Mouse (Mus musculus) intestine, embryonic 14.5 days (tissue): ENCODE results near the gene Irf2bp1. TPM values are rescaled to one million over a fixed set of nuclear protein-coding genes. Genes with fewer than 3 reads are reported as not detected.

Experiments used
- polyA plus RNA-seq: library from polyadenylated mRNA; unstranded; fragments of >200 nt; fragmentation: Nextera tagmentation; extraction: Ambion mirVana; gene quantifications from 2 replicates; pipeline ENCODE4 v1.2.1, GENCODE M21; 2014

Irf2bp1 gene
- polyA plus RNA-seq, 1 experiment from 2014 or later = 29.6 TPM

Other genes starting within 250 kb of the Irf2bp1 start
- not detected in 2 replicates for gene Psg19, start 205.5 kb upstream of the Irf2bp1 start, polyA plus RNA-seq
- 0.27 TPM in 1 of 2 replicates, not detected in the other for gene Psg17, start 182.4 kb upstream of the Irf2bp1 start, polyA plus RNA-seq
- gene Mill2, start 164.1 kb upstream of the Irf2bp1 start, polyA plus RNA-seq = 0.62 and 1.1 TPM in 2 replicates
- 17.7 and 26.7 TPM in 2 replicates for gene Pglyrp1, start 132.7 kb upstream of the Irf2bp1 start, polyA plus RNA-seq
- 21.5 and 21.7 TPM in 2 replicates for gene Ccdc61, start 93.6 kb upstream of the Irf2bp1 start, polyA plus RNA-seq
- 0.66 and 0.75 TPM in 2 replicates for gene Nova2, start 78.2 kb upstream of the Irf2bp1 start, polyA plus RNA-seq
- gene Nanos2, start 16.6 kb upstream of the Irf2bp1 start, polyA plus RNA-seq = not detected in 2 replicates
- gene Mypop, start 12.8 kb upstream of the Irf2bp1 start, polyA plus RNA-seq = 2.8 and 3.2 TPM in 2 replicates
- 21.6 and 21.9 TPM in 2 replicates for gene Foxa3, start 19.5 kb downstream of the Irf2bp1 start, polyA plus RNA-seq
- 23.9 and 26.1 TPM in 2 replicates for gene Sympk, start 20.3 kb downstream of the Irf2bp1 start, polyA plus RNA-seq
- gene Rsph6a, start 50.6 kb downstream of the Irf2bp1 start, polyA plus RNA-seq = not detected in 2 replicates
- 15.8 and 16.0 TPM in 2 replicates for gene Dmwd, start 72.2 kb downstream of the Irf2bp1 start, polyA plus RNA-seq
- gene Dmpk, start 79.8 kb downstream of the Irf2bp1 start, polyA plus RNA-seq = 57.4 and 60.0 TPM in 2 replicates
- gene Six5, start 90.5 kb downstream of the Irf2bp1 start, polyA plus RNA-seq = 15.7 and 15.8 TPM in 2 replicates
- gene Gm4969, start 114.3 kb downstream of the Irf2bp1 start, polyA plus RNA-seq = 3.7 and 4.7 TPM in 2 replicates
- gene Fbxo46, start 115.8 kb downstream of the Irf2bp1 start, polyA plus RNA-seq = 8.1 and 8.8 TPM in 2 replicates
- gene Qpctl, start 145.2 kb downstream of the Irf2bp1 start, polyA plus RNA-seq = 10.1 and 11.0 TPM in 2 replicates
- 166 and 167 TPM in 2 replicates for gene Snrpd2, start 145.7 kb downstream of the Irf2bp1 start, polyA plus RNA-seq
- gene Gipr, start 162.1 kb downstream of the Irf2bp1 start, polyA plus RNA-seq = 2.2 and 2.7 TPM in 2 replicates
- gene Eml2, start 172.4 kb downstream of the Irf2bp1 start, polyA plus RNA-seq = 1.9 and 2.9 TPM in 2 replicates
- 1.2 and 1.5 TPM in 2 replicates for gene Gpr4, start 208.5 kb downstream of the Irf2bp1 start, polyA plus RNA-seq
- gene Opa3, start 224.3 kb downstream of the Irf2bp1 start, polyA plus RNA-seq = 37.4 and 43.9 TPM in 2 replicates